Mouse (Mus musculus): Measurements from ENCODE around the gene Tnks2.

DNA sequence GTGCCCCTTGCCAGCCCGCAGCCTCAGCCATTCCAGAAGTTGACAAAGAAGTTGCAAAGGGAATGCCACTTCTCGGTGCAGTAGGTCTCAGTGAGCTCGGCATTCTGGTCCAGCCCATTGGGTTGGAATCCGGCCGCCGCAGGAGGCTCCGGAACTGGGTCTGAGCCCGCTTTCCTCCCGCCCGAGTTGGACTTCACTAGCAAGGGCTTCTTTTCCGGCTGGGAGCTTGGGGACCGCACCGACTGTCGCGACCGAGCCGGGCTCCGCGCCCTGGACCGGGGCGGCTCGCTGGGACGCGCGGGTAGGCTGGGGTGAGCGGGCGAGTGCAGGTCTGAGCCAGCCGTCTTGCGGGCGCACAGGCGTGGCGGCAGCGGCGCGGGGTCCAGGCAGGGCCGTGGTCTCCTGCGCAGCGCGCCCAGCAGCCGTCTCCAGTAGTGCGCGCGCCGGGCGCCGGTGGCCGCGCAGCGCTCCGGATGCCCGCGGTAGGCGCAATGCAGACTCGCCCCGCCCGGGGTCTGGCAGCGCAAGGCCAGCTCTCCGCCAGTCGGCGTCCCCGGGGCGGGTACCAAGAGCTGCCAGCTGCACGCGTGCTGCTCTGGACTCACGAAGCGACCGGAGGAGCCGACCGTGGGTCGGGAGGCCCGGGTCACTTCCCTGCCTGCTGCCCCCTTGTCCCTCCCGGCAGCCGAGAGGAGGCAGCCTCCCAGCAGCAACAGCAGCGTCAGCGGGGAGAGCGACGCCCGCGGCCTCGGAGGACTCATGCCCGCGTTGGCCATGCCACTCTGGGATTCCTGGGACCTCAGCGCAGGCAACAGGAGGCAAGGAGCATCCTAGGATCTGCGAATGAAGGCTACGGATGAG lies 84.6 kb downstream of the Tnks2 start:
- TF ChIP-seq CTCF (IDR thresholded peaks at IDR 0.05; ENCODE audit: borderline replicate concordance, insufficient read depth, low read length) (peak; percentile 64; the same call in 1 of the 2 replicates), POLR2A (IDR thresholded peaks at IDR 0.05; ENCODE audit: low read depth, low read length) (peak; percentile 74)

Data from embryonic fibroblast, embryonic 13.5 days (primary cell).